Mouse (Mus musculus): ENCODE measurements at regions not wholly inside any gene's neighbourhood (a gene's known extent, or its start where the extent isn't known, plus 50 kb on each side); places are given as distances from the start of the nearest gene placed in this dataset.

DNA sequence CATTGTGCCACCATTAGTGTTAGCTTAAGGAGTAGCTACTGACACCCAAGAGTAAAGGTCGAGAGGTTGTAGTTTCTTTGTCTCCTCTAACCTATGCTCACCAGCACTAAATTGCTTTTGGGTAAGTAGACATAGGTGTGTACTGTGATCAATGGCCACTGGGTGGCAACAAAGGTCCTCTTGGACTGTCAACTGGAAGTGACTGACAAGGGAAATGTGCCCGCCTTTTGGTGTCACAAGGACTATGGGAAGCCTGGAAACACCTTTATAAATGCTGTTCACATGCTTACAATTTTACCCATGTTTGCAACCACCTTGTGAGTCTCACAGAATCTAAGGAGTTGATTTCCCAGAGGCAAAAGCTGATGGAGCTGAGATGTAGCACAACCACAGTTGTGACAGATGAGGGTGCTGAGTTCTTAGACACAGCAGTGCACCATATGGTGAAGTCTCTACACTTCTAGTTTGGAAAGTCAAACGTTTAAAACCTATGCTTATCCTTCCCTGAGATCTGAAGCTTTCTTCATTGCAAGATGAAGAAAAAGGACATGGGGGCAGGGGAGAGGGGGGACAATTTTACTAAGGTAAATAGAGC is 303.2 kb upstream of the Camk1g start:
- peak; percentile 7 for DNase-seq (ENCODE audit: low read depth, low spot score)
- WGBS, result 24% methylated on average over 3 of the region's 3 CpGs

GRCm38 (mm10) chr1:193672681-193673080 is 302.6 kb upstream of the Camk1g start:
- WGBS, result 74% methylated on average over 3 of the region's 3 CpGs
- DNase-seq (ENCODE audit: low read depth, low spot score), result no peak

GRCm38 (mm10) chr1:193671816-193672254 is 301.7 kb upstream of the Camk1g start:
- no peak for DNase-seq (ENCODE audit: low read depth, low spot score)
- WGBS, result 83% methylated on average over 3 of the region's 3 CpGs

GRCm38 (mm10) chr1:193671046-193671445 is 300.9 kb upstream of the Camk1g start:
- 77% methylated on average over 1 of the region's 1 CpGs for WGBS
- no peak for DNase-seq (ENCODE audit: low read depth, low spot score)

GRCm38 (mm10) chr1:193670008-193670407 is 299.9 kb upstream of the Camk1g start:
- DNase-seq (ENCODE audit: low read depth, low spot score), result no peak

GRCm38 (mm10) chr1:193668841-193669240 is 298.7 kb upstream of the Camk1g start:
- DNase-seq (ENCODE audit: low read depth, low spot score), result no peak

DNA sequence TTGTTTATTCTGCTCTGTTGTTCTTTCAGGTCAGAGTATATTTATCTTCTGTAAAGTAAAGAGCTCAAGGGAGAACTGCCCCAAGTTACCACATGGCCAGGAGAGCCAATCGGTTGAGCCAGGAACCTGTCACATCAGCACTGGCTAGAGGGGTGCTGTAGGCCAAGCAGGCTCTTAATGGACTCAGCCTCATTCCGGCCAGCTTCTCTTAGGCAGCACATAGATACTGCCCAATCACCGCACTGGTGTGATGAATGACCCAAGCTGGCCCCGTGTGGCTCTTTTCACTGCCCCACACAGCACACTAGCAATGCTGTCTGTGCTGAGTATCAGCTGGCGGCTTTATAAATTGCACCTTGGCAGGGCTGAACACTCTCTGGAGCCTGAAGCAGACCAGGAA is 295.8 kb upstream of the Camk1g start:
- WGBS, result 60% methylated on average over 5 of the region's 5 CpGs
- no peak for DNase-seq (ENCODE audit: low read depth, low spot score)

DNA sequence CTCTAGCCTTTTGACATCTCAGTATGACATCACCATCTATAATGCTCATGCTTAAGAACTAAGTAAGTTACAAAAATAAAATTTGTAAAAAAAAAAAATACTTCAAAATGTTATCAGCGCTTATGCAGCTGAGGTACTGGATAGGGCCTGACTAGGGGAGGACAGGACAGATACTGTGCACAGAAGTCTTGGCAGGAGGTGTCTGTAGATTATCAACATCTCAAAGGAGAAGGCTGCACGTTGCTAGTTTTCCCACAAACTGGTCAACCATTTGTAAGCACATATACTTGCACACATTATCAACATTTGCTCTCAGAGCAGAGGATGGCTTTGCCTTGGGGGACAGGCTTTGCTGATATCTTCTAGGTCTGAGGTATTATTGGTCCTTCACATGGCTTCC is 294.5 kb upstream of the Camk1g start:
- no peak for DNase-seq (ENCODE audit: low read depth, low spot score)
- 82% methylated on average over 2 of the region's 2 CpGs for WGBS

GRCm38 (mm10) chr1:193663587-193663986 is 293.5 kb upstream of the Camk1g start:
- DNase-seq (ENCODE audit: low read depth, low spot score), result no peak
- 88% methylated on average over 3 of the region's 3 CpGs for WGBS

DNA sequence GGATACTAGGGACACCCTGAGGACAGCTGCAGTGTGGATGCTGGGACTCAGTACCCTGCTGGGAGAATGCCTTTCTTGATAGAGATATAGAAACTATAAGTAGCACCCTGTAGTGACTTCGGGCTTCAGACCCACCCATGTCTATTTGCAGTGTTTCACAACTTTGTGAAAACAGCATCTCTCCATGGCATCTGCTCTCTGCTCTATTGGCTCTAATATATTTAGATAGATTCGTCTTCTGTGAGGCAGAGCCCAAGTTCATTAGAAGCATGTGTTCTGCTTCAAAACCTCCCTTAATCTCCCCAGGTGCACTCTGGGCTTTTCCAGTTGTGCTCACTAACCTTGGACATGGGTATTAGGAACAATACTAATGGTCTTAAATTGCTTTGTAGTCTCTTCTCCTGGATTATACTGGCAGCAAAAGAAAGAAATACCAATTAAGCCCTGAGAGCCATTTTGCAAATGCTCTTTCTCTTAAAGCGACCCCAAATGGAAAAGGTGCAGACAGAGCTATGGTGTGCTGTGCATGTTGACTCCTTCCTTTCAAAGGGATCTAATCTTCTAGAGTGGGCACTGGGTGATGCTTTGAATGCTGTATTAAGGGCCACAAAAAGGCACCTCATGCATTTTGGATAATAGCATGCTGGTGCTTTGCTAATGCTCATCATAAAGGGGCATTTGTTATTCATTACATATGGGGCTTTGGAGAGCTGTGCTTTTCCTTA is 292.2 kb upstream of the Camk1g start:
- 61% methylated on average over 3 of the region's 3 CpGs for WGBS
- DNase-seq (ENCODE audit: low read depth, low spot score), result no peak

DNA sequence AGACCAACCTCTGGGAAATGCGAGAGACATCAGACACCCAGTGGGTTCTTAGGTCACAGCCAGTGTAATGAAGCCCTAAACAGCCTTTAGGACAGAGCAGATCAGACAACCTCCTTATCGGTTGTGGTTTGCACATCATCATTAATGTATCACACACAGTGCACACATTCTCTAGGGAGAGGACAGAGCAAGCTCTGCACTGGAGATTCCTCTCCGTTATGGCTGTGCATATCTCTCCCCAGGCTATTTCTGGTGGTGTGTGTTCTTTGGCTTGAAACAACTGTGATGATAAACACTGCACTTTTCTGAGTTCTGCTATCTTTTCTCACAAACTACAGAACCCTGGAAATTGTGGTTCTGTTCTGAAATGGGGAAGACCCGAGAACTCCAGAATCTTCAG is 291.3 kb upstream of the Camk1g start:
- 69% methylated on average over 4 of the region's 4 CpGs for WGBS
- DNase-seq (ENCODE audit: low read depth, low spot score), result no peak

DNA sequence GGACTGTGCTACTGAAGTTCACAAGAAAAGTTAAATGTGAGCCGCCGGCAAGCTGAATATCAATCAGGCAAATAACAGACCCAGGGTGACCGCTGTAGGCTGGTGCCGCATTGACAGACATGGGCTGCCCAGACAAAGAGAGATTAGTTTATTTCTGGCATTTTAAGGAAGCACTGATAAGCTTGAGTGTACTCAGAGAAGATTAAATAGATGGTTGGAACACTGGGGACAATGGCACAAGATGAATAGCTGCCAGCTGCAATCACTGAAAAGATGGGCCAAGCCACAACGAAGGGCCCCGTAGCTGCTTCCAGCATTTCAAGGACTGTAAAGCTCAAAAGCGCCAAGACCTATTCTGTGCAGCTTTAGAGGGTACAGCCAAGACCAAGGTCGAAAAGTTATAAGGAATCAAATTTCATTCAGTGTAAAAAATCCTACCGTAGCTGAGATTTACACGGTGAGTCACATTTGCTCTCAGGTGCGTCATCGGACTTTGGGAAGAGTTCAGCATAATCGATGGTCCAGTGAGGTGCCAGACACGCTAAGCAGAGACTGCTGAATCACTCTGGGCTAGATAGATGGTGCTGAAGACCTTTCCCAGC is 285.1 kb upstream of the Camk1g start:
- DNase-seq (ENCODE audit: low read depth, low spot score), result no peak
- WGBS, result 77% methylated on average over 14 of the region's 14 CpGs

DNA sequence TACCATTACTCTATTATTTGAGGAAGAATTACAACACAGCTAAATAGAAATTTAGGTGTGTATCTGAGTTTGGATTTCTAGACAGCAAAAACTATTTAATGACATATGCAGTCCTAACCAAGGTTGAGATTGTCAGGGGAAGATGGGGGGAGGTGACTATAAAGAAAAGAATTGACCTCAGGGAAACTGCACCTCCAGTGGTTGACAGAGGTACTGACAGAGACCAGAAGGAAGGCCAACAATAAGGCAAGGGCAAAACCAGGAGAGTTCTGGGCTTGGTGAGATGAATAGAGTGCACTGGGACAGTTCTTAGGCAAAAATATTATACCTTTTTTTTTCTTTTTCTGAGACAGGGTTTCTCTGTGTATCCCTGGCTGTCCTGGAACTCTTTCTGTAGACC is 280.2 kb upstream of the Camk1g start:
- DNase-seq (ENCODE audit: low read depth, low spot score), result no peak

GRCm38 (mm10) chr1:193649400-193649799 is 279.3 kb upstream of the Camk1g start:
- WGBS, result 94% methylated on average over 1 of the region's 1 CpGs
- DNase-seq (ENCODE audit: low read depth, low spot score), result no peak

DNA sequence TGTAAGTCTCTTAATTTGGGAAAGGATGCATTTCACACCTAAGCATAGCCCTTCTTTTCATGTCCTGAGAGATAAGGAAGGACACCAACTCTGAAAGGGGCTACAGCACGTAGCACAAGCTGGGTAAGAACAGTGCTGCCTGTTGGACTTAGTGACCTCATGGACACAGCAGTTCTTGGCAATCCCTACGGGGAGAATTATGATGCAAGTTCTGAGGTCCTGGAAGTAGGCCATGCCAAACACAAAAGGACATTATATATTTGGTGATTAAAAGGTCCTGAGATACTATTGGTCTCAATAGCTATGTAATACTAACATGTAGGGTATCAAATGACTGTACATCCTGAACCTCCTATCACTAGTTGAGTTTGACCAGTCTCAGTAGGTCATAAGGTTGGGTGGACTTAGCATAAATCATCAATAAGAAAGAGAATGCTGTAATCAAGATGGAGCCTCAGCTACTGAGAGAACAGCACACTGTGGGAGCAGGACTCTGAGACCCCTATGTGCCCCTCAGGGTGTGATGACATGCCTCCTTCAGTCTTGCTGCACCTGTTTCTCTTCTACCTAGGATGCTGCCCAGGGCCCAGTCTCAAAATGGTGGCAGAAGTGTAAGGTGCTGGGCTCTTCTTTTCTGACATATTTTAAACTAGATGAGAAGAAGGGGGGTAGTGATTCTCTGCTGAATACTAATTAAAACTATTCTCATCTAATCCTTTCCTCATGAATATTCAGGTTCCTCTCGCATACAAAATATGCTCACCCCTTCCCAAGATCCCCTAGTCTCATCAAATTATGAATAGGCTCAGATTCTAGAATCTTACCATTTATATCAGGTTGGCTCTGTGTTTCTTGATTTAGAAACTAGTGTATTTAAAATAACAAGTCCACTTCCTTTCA is 277.5 kb upstream of the Camk1g start:
- 62% methylated on average over 3 of the region's 3 CpGs for WGBS

DNA sequence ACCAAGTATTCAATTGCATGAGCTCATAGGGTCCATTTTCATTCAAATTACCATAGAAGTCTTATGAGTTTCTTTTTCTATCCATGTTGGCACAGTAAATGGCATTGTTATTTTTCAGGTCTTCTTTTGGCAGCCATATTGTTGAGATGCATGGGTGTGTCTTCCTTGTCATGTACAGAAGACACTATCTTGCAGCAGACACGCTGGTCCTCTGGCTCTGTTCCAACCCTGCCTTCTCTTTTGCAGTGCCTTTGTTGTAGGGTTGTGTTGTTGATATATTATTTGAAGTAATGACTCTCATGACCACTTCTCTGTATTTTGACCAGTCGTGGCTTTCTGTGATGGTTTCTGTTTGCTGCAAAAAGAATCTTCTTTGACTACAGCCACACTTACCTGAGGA is 274.4 kb upstream of the Camk1g start:
- WGBS, result 77% methylated on average over 2 of the region's 2 CpGs
- DNase-seq (ENCODE audit: low read depth, low spot score), result no peak

More for the DNA sequence above, 277.5 kb upstream of the Camk1g start:
- no peak for DNase-seq (ENCODE audit: low read depth, low spot score)

DNA sequence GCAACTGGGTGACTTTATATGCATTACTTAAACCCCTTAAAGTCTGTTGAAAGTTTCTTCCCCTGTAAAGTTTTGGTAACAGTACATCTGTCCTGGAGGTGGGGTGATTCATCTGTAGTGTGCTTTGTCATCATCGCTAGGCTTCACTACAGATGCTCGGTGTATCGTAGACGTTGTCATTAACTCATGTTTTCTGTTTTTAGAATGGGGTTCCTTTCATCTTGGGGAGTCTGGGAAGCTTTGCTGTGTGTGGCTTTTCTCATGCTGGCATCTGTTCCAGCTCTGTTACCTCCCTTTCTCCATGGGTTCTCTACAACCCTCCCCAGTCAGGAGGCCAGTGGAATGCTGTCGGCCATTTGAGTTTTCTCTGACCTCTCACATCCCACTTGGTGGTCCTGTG is 266.4 kb upstream of the Camk1g start:
- DNase-seq (ENCODE audit: low read depth, low spot score), result no peak
- 65% methylated on average over 5 of the region's 5 CpGs for WGBS

- DNase-seq (ENCODE audit: low read depth, low spot score), result no peak
- WGBS, result 84% methylated on average over 2 of the region's 2 CpGs
These were observed 262.0 kb upstream of the Camk1g start for GRCm38 (mm10) chr1:193632115-193632514.

DNA sequence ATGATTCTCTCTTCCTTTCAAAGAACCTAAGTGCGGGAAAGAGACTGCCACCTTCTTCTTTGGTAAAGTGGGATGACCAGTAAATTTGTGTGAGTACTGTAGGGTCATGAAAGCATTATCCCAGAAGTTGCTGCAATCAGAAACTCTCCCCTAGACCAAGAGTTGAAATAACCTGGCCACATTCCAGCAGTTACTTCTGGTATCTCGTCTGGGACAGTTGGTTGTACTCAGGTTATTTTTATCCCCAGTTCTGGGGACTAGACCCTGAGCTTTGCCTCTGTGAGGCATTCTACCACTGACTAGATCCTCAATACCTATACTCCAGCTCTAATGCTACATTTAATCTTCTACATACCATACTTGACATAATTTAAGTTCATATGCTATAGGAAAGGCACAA is 259.8 kb upstream of the Camk1g start:
- 37% methylated on average over 2 of the region's 2 CpGs for WGBS
- DNase-seq (ENCODE audit: low read depth, low spot score), result no peak

Measured in large intestine, adult 2 months (tissue).